Mouse (Mus musculus) neural tube, embryonic 11.5 days (tissue): ENCODE results near the gene Blzf1. TPM values are rescaled to one million over a fixed set of nuclear protein-coding genes. Genes with fewer than 3 reads are reported as not detected.

Experiments
- ATAC-seq: fragments of 200-750 bp; cut with Nextera tagmentation; 2 replicates; pipeline ENCODE4 v1.8.0; 2017; ENCODE audit warnings: moderate number of reproducible peaks, mild to moderate bottlenecking, moderate TSS enrichment, moderate library complexity; ENCODE audit not compliant: insufficient read depth, low FRiP score, low TSS enrichment
- DNase-seq: peaks from one replicate; pipeline ENCODE4 v3.0.0-alpha.2; 2015; ENCODE audit warnings: low spot score
- H3K27ac ChIP-seq: fragments of 300-500 bp; sonication (generic); 2 replicates; pipeline ENCODE4 v1.5.1; 2014; ENCODE audit warnings: low read depth, mild to moderate bottlenecking, low read length
- H3K27me3 ChIP-seq: fragments of 300-500 bp; sonication (generic); 2 replicates; pipeline ENCODE4 v1.6.1; 2014; ENCODE audit warnings: mild to moderate bottlenecking, low read length, mixed read lengths; ENCODE audit not compliant: control insufficient read depth, insufficient read depth
- H3K36me3 ChIP-seq: fragments of 300-500 bp; sonication (generic); 2 replicates; pipeline ENCODE4 v1.6.1; 2014; ENCODE audit warnings: mild to moderate bottlenecking, low read length, moderate library complexity, mixed read lengths; ENCODE audit not compliant: control insufficient read depth, insufficient read depth
- H3K4me1 ChIP-seq: fragments of 300-500 bp; sonication (generic); 2 replicates; pipeline ENCODE4 v1.6.1; 2014; ENCODE audit warnings: low read length, mixed read lengths; ENCODE audit not compliant: control insufficient read depth, insufficient read depth
- H3K4me2 ChIP-seq: fragments of 300-500 bp; sonication (generic); 2 replicates; pipeline ENCODE4 v1.6.1; 2014; ENCODE audit warnings: low read depth, mild to moderate bottlenecking, moderate library complexity
- H3K4me3 ChIP-seq: fragments of 300-500 bp; sonication (generic); 2 replicates; pipeline ENCODE4 v1.5.1; 2014; ENCODE audit warnings: low read depth, low read length
- H3K9ac ChIP-seq: fragments of 300-500 bp; sonication (generic); 2 replicates; pipeline ENCODE4 v1.6.1; 2014; ENCODE audit warnings: mild to moderate bottlenecking, low read length
- H3K9me3 ChIP-seq: fragments of 300-500 bp; sonication (generic); 2 replicates; pipeline ENCODE4 v1.6.1; 2016; ENCODE audit warnings: low read length; ENCODE audit not compliant: control insufficient read depth
- WGBS: fragments of 180-500 bp; shearing (Covaris S2); extraction: QIAGEN DNeasy Blood & Tissue Kit; methylation state at CpG from one replicate; pipeline ENCODE4 v1.1.7; 2014; 5-methylcytosine and 5-hydroxymethylcytosine counted together
- polyA plus RNA-seq: library from polyadenylated mRNA; unstranded; fragments of >200 nt; fragmentation: Nextera tagmentation; extraction: Ambion mirVana; gene quantifications from 2 replicates; pipeline ENCODE4 v1.2.1, GENCODE M21; 2014

Blzf1 gene
- polyA plus RNA-seq, 1 experiment from 2014 or later, result 28.9 TPM

DNA sequence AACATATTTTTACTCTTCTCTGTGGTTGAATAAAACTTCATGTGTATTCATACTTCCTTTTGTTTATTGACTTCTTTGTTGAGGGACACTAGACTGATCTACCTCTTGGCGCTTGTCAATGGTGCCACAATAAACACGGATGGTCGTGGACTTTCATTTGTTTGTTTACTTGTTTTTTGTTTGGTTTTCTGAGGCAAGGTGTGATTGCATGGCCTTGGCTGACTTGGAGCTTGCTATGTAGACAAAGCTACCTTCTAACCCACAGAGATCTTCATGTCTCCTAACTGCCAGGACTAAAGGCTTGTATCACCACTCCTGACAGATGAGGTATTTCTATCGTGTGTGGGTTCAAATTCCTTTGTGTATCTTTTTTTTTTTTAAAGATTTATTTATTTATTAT, 16.9 kb upstream of the Blzf1 start:
- 92% methylated on average over 4 of the region's 4 CpGs for WGBS
- Histone ChIP-seq H3K27me3 (no peaks in the 10 kb centered on the region), H3K4me1 (no peaks in the 10 kb centered on the region), H3K9me3 (no peaks in the 10 kb centered on the region), H3K36me3 (no peaks in the 10 kb centered on the region), H3K9ac (no peak overlapping the region), H3K27ac (no peak overlapping the region), H3K4me3 (no peak overlapping the region), H3K4me2 (no peak overlapping the region)
- DNase-seq (no peak), ATAC-seq (no peak)

DNA sequence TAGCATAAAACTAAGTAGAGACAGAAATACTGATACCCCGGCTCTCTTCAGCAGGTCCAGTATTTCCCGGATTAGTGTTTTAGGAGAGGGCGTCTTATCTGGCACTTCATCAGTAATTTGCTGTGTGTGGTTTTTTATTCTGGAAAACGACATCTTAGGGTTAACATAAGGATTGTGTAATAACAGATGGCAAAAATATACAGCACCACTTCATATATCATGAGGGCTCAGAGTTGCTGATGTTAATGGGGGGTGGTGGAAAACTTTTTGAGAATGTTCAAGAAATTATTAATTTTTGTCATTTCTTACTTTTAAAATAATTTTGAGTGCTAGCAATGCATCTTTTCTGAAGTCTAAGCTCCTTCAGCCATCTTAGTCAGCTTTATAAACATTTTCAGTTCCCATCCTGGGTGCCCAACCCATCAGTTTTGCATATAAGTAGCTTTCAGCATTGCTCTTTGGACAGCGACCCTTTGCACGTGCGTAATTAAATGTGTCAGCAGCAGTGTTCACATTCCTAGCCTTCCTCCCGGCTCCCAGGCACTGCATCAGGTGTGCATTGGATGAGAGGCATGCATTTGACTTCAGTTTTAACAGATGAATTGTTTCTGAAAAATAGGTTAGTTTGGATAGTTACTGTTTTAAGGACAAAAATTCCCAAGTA, 15.8 kb upstream of the Blzf1 start:
- no peak overlapping the region for H3K9ac ChIP-seq
- ATAC-seq, result no peak
- H3K36me3 ChIP-seq, result no peaks in the 10 kb centered on the region
- H3K4me3 ChIP-seq, result no peak overlapping the region
- 86% methylated on average over 8 of the region's 8 CpGs for WGBS
- DNase-seq, result no peak
- H3K9me3 ChIP-seq, result no peaks in the 10 kb centered on the region
- H3K27ac ChIP-seq, result no peak overlapping the region
- no peak overlapping the region for H3K4me2 ChIP-seq
- H3K4me1 ChIP-seq, result no peaks in the 10 kb centered on the region
- no peaks in the 10 kb centered on the region for H3K27me3 ChIP-seq

DNA sequence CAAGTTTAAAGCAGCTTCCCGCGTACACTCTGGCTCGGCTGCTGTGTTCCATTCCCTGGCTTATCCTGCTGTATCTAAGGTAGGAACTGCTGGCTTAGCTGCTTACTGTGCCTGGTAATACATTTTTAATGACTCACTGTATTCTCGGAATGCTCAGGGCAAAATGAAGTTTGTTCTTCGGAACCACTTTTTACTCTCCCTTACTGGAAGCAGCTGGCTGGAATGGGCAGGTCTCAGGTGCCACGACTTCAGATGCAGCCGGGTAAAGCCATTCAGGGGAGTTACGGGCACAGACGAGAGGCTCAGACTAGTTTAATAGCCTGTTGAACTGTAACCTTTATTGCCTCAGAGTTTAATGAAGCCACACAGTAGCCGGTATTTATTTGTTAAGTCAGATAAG, 14.1 kb upstream of the Blzf1 start:
- Histone ChIP-seq H3K4me3 (no peak overlapping the region), H3K9ac (no peak overlapping the region), H3K27me3 (no peaks in the 10 kb centered on the region), H3K36me3 (no peaks in the 10 kb centered on the region), H3K9me3 (no peaks in the 10 kb centered on the region), H3K27ac (no peak overlapping the region), H3K4me1 (no peaks in the 10 kb centered on the region), H3K4me2 (no peak overlapping the region)
- ATAC-seq (no peak), DNase-seq (no peak)
- WGBS, result 69% methylated on average over 10 of the region's 10 CpGs

DNA sequence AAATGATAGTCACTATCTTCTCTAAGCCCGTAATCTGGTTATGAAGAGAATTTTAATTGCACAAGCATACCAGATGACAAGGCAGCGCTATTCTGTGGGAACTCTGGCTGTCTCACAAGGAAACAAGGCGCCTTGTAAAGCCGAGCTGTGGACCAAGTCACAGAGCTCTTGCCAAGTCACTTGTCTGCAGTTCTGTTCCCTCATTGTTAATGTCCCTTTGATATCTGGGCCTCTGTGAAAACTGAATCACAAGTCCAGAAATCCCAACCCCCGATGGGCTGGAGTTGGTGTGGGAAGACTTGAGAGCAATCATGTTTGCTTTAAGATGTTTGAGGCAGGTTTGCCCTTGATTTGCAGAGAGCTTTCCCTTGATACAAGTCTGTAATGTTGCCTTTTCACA, 13.4 kb upstream of the Blzf1 start:
- 91% methylated on average over 5 of the region's 5 CpGs for WGBS

DNA sequence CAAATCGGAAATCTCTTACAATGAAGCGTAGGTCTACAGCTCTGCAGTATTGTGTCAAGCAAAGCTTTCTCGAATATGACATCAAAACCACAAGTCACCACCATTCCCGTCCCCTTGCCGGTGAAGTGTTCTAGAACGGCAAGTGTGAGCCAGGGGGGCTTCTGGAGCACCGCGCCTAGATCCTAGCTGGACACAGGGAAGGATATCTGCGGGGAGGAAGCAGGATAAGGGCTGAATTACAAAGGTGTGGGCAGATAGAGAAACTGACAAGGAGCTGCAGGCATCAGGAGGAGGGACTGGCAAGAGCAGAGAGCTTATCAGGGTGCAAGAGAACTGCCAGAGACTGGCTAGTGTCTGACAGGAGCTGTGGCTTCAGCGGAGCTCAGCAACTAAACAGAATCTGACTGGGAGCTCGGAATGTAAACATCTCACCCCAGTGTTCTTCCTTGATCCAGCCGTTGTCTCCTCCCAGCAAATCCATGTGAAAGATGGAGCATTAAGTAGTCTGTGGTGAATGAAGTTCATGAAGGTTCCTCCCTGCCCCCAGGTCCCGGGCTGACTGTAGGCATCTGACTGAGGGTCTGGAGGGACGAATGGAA, 12.4 kb upstream of the Blzf1 start:
- DNase-seq, result no peak
- 86% methylated on average over 14 of the region's 14 CpGs for WGBS

More for the DNA sequence above, 13.4 kb upstream of the Blzf1 start:
- ATAC-seq (no peak), DNase-seq (no peak)
- no peaks in the 10 kb centered on the region for H3K9me3 ChIP-seq
- H3K9ac ChIP-seq, result no peak overlapping the region
- H3K36me3 ChIP-seq, result no peaks in the 10 kb centered on the region
- H3K27ac ChIP-seq, result no peak overlapping the region
- no peaks in the 10 kb centered on the region for H3K4me1 ChIP-seq
- no peaks in the 10 kb centered on the region for H3K27me3 ChIP-seq
- H3K4me2 ChIP-seq, result no peak overlapping the region
- H3K4me3 ChIP-seq, result no peak overlapping the region

DNA sequence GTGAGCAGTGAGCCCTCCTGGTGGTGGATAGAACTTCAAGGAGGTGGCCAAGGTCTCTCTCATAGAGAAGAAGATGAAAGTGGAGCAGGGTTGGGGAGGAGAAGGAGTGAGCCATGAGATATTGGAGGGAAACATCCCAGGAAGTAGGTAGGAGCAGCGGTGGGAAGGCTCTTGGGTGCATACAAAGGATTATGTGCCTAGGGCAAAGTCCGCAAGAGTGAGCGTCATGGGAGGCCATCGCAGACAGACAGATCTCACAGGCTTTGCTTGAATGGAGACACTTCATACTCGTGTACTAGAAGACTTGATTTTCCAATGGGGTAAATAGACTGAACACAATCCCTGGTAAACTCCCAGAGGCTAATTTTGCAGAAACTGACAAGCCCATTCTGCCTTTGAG, 11.2 kb upstream of the Blzf1 start:
- H3K4me1 ChIP-seq, result no peaks in the 10 kb centered on the region
- H3K9me3 ChIP-seq, result no peaks in the 10 kb centered on the region
- no peaks in the 10 kb centered on the region for H3K36me3 ChIP-seq
- no peaks in the 10 kb centered on the region for H3K27me3 ChIP-seq
- ATAC-seq, result no peak
- H3K4me3 ChIP-seq, result no peak overlapping the region
- no peak overlapping the region for H3K4me2 ChIP-seq
- WGBS, result 95% methylated on average over 5 of the region's 5 CpGs
- no peak for DNase-seq
- no peak overlapping the region for H3K9ac ChIP-seq
- H3K27ac ChIP-seq, result no peak overlapping the region

More for the DNA sequence above, 12.4 kb upstream of the Blzf1 start:
- no peak overlapping the region for H3K4me2 ChIP-seq
- H3K9me3 ChIP-seq, result no peaks in the 10 kb centered on the region
- no peaks in the 10 kb centered on the region for H3K27me3 ChIP-seq
- no peak overlapping the region for H3K9ac ChIP-seq
- no peak for ATAC-seq
- no peaks in the 10 kb centered on the region for H3K4me1 ChIP-seq
- no peak overlapping the region for H3K27ac ChIP-seq
- no peak overlapping the region for H3K4me3 ChIP-seq
- no peaks in the 10 kb centered on the region for H3K36me3 ChIP-seq

DNA sequence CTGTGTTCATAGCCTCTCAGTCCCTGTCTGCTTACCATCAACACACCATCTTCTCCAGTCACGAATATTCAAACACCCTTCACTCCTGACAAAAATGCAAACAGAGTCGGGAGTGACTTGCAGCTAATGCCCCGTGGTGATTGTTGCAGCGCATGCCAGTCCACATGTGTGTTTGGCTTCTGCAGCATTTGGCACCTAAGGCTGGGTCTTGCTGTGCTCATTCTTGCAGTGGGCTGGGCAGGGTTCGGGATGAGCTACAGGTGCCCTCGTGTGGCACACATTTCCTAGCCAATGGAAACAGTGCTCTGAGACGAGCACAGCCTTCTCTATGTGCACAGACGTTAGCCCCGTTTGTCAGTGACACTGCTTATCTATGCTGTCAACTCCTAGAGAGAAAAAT, 10.0 kb upstream of the Blzf1 start:
- WGBS, result 89% methylated on average over 9 of the region's 9 CpGs
- H3K36me3 ChIP-seq, result no peaks in the 10 kb centered on the region

DNA sequence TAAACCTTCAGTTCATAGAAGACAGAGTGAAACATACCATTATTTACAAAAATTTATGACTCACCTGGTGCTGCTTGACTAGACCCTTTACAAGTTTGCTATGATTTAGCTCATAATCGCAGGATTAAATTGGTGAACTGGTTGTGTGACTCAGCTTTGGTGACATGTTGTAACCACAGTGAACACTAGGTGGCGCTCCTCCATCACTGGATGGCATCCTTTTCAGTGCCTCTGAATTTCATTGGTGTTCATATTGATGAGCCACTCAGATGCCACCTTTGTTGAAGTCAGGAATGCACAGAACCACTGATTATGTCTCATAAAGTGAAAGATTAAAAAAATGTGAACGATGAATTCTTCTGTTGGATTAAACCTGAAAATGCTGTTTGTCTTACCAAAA, 9.4 kb upstream of the Blzf1 start:
- DNase-seq, result peak; percentile 79
- peak; percentile 54; the same call in 1 of the 2 replicates for ATAC-seq
- H3K4me3 ChIP-seq, result no peak overlapping the region
- H3K36me3 ChIP-seq, result no peaks in the 10 kb centered on the region
- no peak overlapping the region for H3K9ac ChIP-seq
- WGBS, result 44% methylated on average over 3 of the region's 3 CpGs
- no peak overlapping the region for H3K27ac ChIP-seq
- H3K9me3 ChIP-seq, result no peaks in the 10 kb centered on the region
- H3K4me2 ChIP-seq, result no peak overlapping the region
- no peaks in the 10 kb centered on the region for H3K27me3 ChIP-seq
- H3K4me1 ChIP-seq, result no peaks in the 10 kb centered on the region

More for the DNA sequence above, 10.0 kb upstream of the Blzf1 start:
- Histone ChIP-seq H3K27ac (no peak overlapping the region), H3K9me3 (no peaks in the 10 kb centered on the region), H3K4me3 (no peak overlapping the region), H3K9ac (no peak overlapping the region), H3K4me2 (no peak overlapping the region), H3K27me3 (no peaks in the 10 kb centered on the region), H3K4me1 (no peaks in the 10 kb centered on the region)
- DNase-seq (no peak), ATAC-seq (no peak)

DNA sequence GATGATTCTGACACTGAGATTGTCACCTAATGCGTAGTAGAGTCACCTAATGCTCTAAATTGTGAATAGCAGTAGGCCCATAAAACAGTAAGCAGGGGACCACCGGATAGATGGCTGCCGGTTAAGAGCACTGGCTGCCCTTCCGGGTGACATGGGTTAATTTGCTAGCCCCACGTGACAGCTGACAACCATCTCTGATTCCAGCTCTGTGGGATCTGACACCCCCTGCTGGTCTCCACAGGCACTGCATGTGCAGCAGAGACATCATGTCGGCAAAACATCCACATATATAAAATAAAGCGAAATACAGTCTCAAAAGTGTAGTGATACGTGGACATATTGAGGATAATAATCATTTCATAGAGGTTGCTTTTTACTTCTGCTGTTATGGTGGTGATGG, 8.0 kb upstream of the Blzf1 start:
- ATAC-seq, result no peak
- Histone ChIP-seq H3K4me2 (no peak overlapping the region), H3K4me3 (no peak overlapping the region), H3K4me1 (no peaks in the 10 kb centered on the region), H3K36me3 (no peaks in the 10 kb centered on the region), H3K9me3 (no peaks in the 10 kb centered on the region), H3K9ac (no peak overlapping the region), H3K27me3 (no peaks in the 10 kb centered on the region), H3K27ac (no peak overlapping the region)
- WGBS, result 71% methylated on average over 8 of the region's 8 CpGs
- DNase-seq, result no peak
